Mouse (Mus musculus) lung, postnatal 0 days (tissue): ENCODE results near the gene Depp1. TPM values are rescaled to one million over a fixed set of nuclear protein-coding genes. Genes with fewer than 3 reads are reported as not detected.

Experiments used
- ATAC-seq: fragments of 200-750 bp; cut with Nextera tagmentation; 2 replicates; pipeline ENCODE4 v1.8.0; 2017; ENCODE audit warnings: moderate library complexity
- DNase-seq: peaks from one replicate; pipeline ENCODE4 v3.0.0-alpha.2; 2016; ENCODE audit warnings: low spot score
- H3K27ac ChIP-seq: fragments of 300-500 bp; sonication (generic); 2 replicates; pipeline ENCODE4 v1.5.1; 2014; ENCODE audit warnings: antibody characterized with exemption, mild to moderate bottlenecking, low read length, mixed read lengths
- H3K27me3 ChIP-seq: fragments of 300-500 bp; sonication (generic); replicated peaks from 2 replicates; pipeline ENCODE4 v1.6.1; 2014; ENCODE audit warnings: low read length, mixed read lengths; ENCODE audit not compliant: insufficient read depth
- H3K36me3 ChIP-seq: fragments of 300-500 bp; sonication (generic); 2 replicates; pipeline ENCODE4 v1.6.1; 2014; ENCODE audit warnings: low read length, mixed read lengths; ENCODE audit not compliant: insufficient read depth
- H3K4me1 ChIP-seq: fragments of 300-500 bp; sonication (generic); 2 replicates; pipeline ENCODE4 v1.6.1; 2014; ENCODE audit warnings: antibody characterized with exemption, low read depth, low read length, mixed read lengths; ENCODE audit not compliant: insufficient read depth
- H3K4me2 ChIP-seq: fragments of 300-500 bp; sonication (generic); replicated peaks from 2 replicates; pipeline ENCODE4 v1.6.1; 2014; ENCODE audit warnings: low read depth, mild to moderate bottlenecking, low read length, moderate library complexity, mixed read lengths
- H3K4me3 ChIP-seq: fragments of 300-500 bp; sonication (generic); 2 replicates; pipeline ENCODE4 v1.5.1; 2014; ENCODE audit warnings: low read depth, low read length
- H3K9ac ChIP-seq: fragments of 300-500 bp; sonication (generic); replicated peaks from 2 replicates; pipeline ENCODE4 v1.6.1; 2014; ENCODE audit warnings: low read depth, mild to moderate bottlenecking
- H3K9me3 ChIP-seq: fragments of 300-500 bp; sonication (generic); 2 replicates; pipeline ENCODE4 v1.6.1; 2016; ENCODE audit warnings: low read length, mixed read lengths
- CTCF ChIP-seq: IDR thresholded peaks from 2 replicates; pipeline ENCODE4 v1.5.1; 2016; ENCODE audit warnings: antibody characterized with exemption, mild to moderate bottlenecking
- EP300 ChIP-seq: IDR thresholded peaks from 2 replicates; pipeline ENCODE4 v1.6.1; 2016; ENCODE audit warnings: antibody characterized with exemption, mild to moderate bottlenecking, control low read depth
- WGBS: fragments of 180-500 bp; shearing (Covaris S2); extraction: QIAGEN DNeasy Blood & Tissue Kit; methylation state at CpG from one replicate; pipeline ENCODE4 v1.1.7; 2014; 5-methylcytosine and 5-hydroxymethylcytosine counted together
- polyA plus RNA-seq: library from polyadenylated mRNA; unstranded; fragments of >200 nt; fragmentation: Nextera tagmentation; extraction: Ambion mirVana; gene quantifications from 2 replicates; pipeline ENCODE4 v1.2.1, GENCODE M21; 2015

The Depp1 gene
- polyA plus RNA-seq, 1 experiment from 2014 or later: 86.1 TPM

- DNase-seq (peak; percentile 22), ATAC-seq (peak; percentile 29)
- Histone ChIP-seq H3K9me3 (no peaks in the 10 kb centered on the region), H3K4me2 (no peak overlapping the region), H3K36me3 (no peaks in the 10 kb centered on the region), H3K27ac (peak overlapping the region; percentile 61), H3K4me3 (no peak overlapping the region), H3K4me1 (peaks cover 15% of the 10 kb centered on the region; the same call in 1 of the 2 replicates), H3K9ac (no peak overlapping the region), H3K27me3 (no peaks in the 10 kb centered on the region)
- no peak for TF ChIP-seq EP300
- 40% methylated on average over 4 of the region's 4 CpGs for WGBS
Observed at GRCm38 (mm10) chr6:116643881-116644280, 6.5 kb upstream of the Depp1 start.

DNA sequence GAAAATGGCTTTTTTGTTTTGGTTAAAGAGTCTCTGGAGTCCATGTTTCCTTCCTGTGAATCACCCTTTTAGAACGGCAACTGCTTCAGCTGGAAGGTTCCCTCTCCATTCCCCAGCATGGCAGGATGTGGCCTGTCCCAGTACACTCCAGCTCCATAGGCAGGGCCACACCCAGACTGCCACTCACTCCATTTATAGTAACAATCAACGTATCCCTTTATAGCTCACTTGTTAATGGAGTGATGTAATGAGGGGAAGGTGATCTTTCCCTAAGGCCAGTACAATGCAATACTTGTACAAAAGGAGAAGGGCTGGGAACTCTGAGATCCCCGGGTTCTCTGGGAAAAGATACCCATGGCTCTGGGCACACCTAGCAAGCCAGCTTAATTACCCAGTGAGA, 6.1 kb upstream of the Depp1 start:
- Histone ChIP-seq H3K4me2 (no peak overlapping the region), H3K9me3 (no peaks in the 10 kb centered on the region), H3K4me1 (peaks cover 11% of the 10 kb centered on the region; the same call in 1 of the 2 replicates), H3K36me3 (no peaks in the 10 kb centered on the region), H3K4me3 (no peak overlapping the region), H3K27ac (peak overlapping the region; percentile 62), H3K9ac (no peak overlapping the region), H3K27me3 (no peaks in the 10 kb centered on the region)
- WGBS: 31% methylated on average over 3 of the region's 3 CpGs
- peak; percentile 97 for TF ChIP-seq EP300
- no peak for TF ChIP-seq CTCF
- ATAC-seq (peak; percentile 90), DNase-seq (peak; percentile 87)

DNA sequence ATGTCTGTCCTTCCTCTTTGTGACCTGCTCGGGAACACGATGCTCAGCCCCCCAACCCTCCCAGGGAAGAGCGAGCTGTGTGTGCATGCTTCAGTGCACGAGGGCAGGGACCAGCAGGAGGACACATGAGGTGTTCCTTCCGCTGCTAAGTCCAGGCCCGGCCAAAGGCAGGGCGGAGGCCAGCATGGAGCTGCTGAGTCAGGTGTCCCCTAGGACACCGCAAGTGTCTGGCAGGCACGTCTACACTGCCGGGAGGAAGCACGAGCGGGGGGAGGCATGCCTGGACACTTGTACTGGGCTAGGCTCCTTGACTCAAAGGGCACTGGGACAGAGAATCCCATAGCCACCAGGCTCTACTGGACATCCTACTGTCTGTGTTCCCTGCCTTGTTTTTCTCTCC, 2.6 kb upstream of the Depp1 start:
- H3K27me3 ChIP-seq: no peaks in the 10 kb centered on the region
- H3K4me2 ChIP-seq: no peak overlapping the region
- H3K4me1 ChIP-seq: peaks cover 19% of the 10 kb centered on the region; the same call in 1 of the 2 replicates
- no peak overlapping the region for H3K4me3 ChIP-seq
- ATAC-seq (peak; percentile 29), DNase-seq (peak; percentile 51)
- H3K9me3 ChIP-seq: no peaks in the 10 kb centered on the region
- H3K9ac ChIP-seq: no peak overlapping the region
- H3K27ac ChIP-seq: 0 out of 2 replicates have a peak overlapping the region, but pooled peaks have one; percentile 38
- 57% methylated on average over 12 of the region's 12 CpGs for WGBS
- no peaks in the 10 kb centered on the region for H3K36me3 ChIP-seq
- TF ChIP-seq CTCF: no peak
- TF ChIP-seq EP300: peak; percentile 62

DNA sequence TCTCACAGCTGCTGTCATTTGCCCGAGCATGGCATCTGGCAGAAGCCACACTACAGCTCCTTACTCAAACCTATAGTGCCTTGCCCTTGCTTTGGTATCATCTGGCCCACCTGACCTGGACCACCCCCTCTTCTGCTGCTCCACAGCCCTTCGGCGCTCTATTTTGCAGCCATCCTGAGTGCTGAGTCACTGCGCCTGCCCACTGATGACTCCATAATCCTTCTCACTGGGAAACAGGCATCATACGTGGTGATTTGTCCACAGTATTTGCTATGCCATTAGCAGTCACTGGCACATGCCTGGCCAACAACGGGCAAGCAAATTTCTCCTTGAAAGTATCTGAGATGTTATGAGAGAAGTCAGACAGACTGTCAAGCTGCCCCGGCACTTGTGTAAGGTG, 598 bp upstream of the Depp1 start:
- WGBS: 56% methylated on average over 7 of the region's 7 CpGs
- Histone ChIP-seq H3K4me2 (no peak overlapping the region), H3K27me3 (no peaks in the 10 kb centered on the region), H3K36me3 (no peaks in the 10 kb centered on the region), H3K27ac (peak overlapping the region; percentile 95), H3K9ac (no peak overlapping the region), H3K4me1 (peaks cover 22% of the 10 kb centered on the region; the same call in 1 of the 2 replicates), H3K9me3 (no peaks in the 10 kb centered on the region), H3K4me3 (no peak overlapping the region)
- no peak for TF ChIP-seq CTCF
- no peak for TF ChIP-seq EP300
- peak; percentile 56 for DNase-seq
- ATAC-seq: peak; percentile 46

- TF ChIP-seq EP300 (no peak), CTCF (peak; percentile 86)
- peak; percentile 34 for ATAC-seq
- Histone ChIP-seq H3K27ac (peak overlapping the region; percentile 95), H3K4me2 (peak overlapping the region; percentile 67), H3K36me3 (no peaks in the 10 kb centered on the region), H3K4me1 (peaks cover 19% of the 10 kb centered on the region; the same call in 1 of the 2 replicates), H3K9me3 (no peaks in the 10 kb centered on the region), H3K27me3 (no peaks in the 10 kb centered on the region), H3K9ac (peak overlapping the region; percentile 66), H3K4me3 (peak overlapping the region; percentile 50)
- peak; percentile 81 for DNase-seq
- 35% methylated on average over 19 of the region's 20 CpGs for WGBS
Observed at GRCm38 (mm10) chr6:116651437-116652118, 1.2 kb downstream of the Depp1 start.

GRCm38 (mm10) chr6:116653191-116653590, 2.8 kb downstream of the Depp1 start:
- Histone ChIP-seq H3K4me3 (no peak overlapping the region), H3K9ac (peak overlapping the region; percentile 66; the same call in 1 of the 2 replicates), H3K4me1 (peaks cover 11% of the 10 kb centered on the region; the same call in 1 of the 2 replicates), H3K36me3 (no peaks in the 10 kb centered on the region), H3K9me3 (no peaks in the 10 kb centered on the region), H3K27me3 (no peaks in the 10 kb centered on the region), H3K27ac (peak overlapping the region; percentile 95), H3K4me2 (peak overlapping the region; percentile 67)
- no peak for ATAC-seq
- DNase-seq: peak; percentile 29
- TF ChIP-seq EP300: no peak
- TF ChIP-seq CTCF: no peak
- WGBS: 47% methylated on average over 3 of the region's 3 CpGs
